Mouse (Mus musculus) cerebellum, adult (tissue): ENCODE measurements at regions not wholly inside any gene's neighbourhood (a gene's known extent, or its start where the extent isn't known, plus 50 kb on each side); places are given as distances from the start of the nearest gene placed in this dataset.
"Not testable (repeated sequence)": the region's sequence is repeated elsewhere in the genome, so short reads cannot be mapped to it uniquely, and the experiment has no call there.

Source experiments
- ATAC-seq: cut with Nextera tagmentation; 2 replicates; pipeline ENCODE4 v1.9.2; 2017; ENCODE audit warnings: mild to moderate bottlenecking, moderate library complexity, mixed read lengths; ENCODE audit not compliant: insufficient number of reproducible peaks, low FRiP score, low TSS enrichment

DNA sequence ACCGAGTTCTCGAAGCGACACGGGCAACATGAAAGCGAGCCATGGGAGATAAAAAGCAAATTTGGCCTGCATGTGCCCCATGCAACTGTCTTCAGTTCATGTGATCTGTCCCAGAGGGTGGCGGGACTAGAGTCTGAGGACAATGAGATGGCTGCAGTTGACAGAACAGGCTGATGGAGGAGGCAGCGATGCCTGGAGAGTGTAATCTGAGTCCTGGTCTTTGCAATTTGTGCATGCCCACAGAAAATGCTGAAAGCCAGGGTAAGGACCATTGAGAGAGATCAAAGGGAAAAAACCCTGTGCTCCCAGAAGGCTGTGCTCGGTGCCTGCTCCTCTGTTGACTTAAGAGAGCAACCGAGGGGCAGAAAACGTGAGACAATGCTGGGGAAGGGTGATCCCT lies 624.8 kb upstream of the BB014433 start:
- ATAC-seq, result no peak

DNA sequence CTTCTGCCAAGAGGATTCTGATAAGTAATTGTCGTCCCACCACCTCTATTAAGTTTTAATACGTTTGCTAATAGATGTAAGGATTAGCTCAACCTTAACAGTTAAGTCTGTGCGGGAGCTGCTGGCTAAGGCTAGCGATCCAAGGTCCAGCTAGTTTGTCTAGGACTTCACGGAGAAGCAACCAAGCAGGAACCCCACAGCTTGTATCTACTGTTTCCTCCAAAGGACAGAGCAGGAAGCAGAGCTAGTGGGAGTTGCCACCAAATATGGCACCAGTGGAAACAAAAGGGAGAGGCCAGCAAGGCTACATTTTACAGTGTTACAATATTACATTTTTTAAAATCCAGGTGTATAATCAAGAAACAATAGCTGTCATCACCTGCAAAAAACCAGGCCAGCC lies 624.4 kb upstream of the BB014433 start:
- ATAC-seq, result no peak

DNA sequence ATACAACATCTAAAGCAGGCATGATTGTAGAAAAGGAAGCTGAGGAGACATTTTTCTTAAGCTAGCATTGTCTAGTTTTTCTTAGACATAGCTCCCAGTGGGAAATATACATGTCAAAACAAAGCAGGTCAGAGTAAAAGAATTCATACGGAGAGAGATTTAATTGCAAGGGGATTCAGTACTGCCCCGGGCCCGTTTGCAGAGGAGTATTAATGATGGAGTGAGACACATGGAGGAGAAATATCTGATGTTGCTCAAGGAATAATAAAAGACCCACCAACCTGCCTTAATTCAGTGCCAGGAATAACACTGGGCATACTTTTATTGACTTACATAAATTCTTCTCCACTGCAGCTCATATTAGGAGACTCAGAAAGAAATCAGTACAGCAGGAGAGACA lies 623.6 kb upstream of the BB014433 start:
- ATAC-seq, result no peak

DNA sequence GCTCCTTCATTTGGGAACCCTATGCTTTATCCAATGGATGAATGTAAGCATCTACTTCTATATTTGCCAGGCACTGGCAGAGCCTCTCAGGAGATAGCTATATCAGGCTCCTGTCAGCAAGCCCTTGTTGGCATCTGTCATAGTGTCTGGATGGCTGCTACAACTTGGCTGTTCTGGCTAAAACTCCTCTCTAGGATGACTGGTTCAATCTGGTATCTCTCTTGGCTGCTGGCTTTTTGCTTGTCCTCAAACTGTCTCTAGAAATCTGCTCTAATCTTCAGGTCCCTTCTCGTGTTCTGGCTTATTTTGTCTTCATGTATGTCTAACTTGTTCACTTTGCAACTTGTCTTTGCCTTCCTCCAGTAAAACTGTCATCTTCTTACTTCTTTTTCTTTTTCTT lies 614.7 kb upstream of the BB014433 start:
- no peak for ATAC-seq

DNA sequence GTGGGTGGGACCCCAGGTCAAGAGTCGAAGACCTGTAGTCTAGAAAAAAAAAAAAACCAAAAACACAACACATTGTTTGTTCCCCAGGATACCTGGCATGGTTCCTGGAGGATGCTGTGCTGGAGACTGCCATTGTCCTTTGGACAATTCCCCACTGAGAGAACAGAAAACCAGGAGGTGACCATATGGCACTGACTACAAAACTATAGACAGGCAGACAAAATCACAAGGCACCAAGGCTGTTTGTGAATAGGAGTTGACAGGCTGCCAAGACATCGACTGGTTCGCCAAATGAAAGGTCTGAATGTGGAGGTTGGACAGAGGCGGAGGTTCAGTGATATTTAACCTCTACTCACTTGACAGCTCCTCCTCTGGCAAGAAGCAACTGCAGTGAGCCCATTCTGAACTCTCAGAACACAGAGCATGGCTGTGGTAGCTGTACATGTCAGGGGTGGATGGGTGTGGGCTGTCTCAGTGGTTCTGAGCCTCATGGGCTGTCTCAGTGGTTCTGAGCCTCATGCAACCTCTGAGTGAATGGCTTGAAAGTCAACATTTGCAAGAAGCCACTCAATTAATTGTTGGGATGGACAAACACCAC lies 589.0 kb upstream of the BB014433 start:
- peak; percentile 78 for ATAC-seq

DNA sequence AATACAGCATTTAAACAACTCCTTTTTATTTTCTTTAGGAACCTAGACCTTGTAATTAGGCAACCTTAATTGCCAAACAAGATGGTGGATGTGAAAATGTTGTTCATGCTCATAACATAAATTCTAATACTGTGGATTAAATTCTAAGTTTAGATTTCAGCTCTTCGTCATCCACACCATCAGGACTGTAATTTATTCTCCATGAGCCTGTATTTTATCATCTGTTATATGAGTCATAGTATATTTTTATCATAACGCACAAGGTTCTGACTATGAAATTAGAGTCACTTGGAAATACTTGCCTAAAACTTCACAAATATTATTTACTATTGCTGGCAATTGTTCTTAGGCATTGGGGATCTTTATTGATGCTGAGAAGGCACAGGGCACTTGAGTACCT lies 582.7 kb upstream of the BB014433 start:
- ATAC-seq, result no peak

DNA sequence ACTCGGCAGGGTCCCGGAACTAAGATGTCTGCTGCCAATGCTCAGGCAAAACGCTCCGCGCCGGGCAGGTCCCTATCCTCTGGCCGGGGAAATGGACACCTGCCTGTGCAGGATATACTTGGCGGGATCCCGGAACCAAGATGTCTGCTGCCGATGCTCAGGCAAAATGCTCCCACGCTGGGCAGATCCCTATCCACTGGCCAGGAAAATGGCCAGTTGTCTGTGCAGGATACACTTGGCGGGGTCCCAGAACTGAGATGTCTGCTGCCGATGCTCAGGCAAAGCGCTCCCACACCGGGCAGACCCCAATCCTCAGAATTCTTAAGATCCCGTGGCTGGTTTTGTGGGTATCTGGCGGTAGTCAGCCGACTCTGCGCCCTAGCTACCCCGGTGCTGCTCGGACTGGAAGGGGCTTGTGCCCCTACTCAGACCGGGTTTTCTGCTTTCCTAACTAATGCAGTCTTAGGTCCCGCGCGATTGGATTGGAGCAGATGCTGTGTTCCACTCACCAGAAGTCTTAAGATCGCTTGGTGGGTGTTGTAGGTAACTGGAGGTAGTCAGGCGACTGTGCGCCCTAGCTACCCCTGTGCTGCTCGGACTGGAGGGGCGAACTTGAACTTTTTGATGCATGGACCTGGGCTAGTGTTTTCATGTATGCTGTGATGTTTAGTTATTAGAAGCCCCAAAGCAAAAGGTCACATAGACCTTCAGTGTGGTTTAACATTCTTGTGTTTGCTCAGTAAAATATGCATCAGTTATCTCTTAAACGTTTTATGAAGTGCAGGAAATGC lies 577.9 kb upstream of the BB014433 start:
- ATAC-seq, result not testable (repeated sequence)

DNA sequence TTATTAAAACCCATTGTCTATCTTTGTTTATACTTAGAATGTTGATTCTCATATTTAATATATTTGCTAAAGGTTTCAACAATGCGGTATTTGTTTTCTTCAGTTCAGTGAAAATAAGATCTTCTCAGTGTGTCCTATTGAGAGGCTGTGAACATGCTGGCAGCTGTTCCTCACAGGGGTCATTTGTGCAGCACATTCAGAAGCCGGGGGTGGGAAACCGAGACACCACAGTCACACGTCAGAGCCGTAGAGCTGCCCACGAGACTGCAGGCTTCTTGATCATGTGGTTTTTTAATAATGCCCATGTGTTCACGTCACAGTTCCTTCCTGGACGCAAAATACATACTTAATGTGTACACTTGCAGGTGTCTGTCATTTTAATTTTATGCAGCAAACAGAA lies 564.3 kb upstream of the BB014433 start:
- no peak for ATAC-seq

DNA sequence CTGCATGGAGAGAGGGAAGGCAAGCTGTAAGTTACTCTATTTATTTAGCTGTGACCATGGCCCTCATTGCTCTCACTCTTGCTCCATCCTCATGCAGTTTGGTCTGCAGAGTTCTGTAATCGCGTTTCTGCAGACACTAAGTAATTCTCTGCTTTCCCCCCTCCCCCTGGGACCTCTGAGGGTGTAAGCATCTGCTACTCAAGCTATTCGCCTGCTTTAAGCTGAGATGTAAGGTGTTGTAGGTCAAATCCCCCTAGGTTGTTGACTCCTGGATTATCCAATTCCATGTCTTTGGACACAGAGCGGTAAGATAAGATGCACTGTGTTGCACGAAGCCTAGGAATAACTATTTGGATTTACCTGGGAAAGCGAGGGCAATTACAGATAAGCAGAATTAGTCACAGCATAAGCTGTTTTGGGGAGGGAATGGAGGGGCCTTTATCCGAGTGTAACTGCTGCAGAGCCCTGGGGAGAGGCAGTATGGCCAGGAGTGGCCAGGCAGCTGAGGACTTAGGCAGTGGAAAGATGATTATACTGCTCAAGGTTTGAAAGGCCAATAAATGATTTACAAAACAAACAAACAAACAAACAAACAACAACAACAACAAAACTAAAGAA lies 561.8 kb upstream of the BB014433 start:
- no peak for ATAC-seq

DNA sequence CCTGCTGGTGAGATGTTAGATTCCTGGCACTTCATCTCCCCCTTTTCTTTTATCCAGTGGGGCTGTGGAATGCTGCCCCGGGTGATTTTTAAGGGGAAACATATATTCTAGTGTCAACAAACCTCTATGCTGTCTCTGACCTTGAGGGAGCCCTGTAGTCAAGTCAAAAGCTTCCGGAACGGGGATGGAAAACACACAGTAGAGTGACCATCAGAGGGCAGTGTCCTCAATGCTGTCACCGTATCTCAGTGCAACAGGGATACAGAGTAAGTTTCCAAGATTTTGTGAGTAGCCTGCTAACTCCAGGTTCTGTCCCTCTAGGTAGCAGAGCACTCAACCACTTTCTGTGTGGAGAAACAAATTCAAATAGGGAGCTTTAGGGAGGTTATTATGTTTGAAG lies 555.7 kb upstream of the BB014433 start:
- no peak for ATAC-seq

DNA sequence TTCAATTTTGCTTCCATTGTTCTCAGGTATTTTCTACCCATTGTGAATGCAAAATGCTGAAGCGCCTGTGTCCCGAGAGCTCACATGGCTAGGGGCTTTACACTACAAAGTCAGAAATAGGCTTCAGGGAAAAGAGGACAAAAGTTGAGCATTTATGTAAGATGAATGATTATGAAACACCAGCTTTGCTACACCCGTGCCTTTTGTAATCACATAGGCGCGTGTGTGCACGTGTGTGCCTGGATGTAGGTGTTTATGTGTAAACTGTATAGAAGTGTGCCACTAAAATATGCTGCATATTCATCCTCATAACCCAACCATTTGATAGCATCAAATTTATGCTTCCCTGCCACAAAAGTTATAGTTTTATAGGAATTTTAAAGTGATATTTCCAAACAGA lies 547.2 kb upstream of the BB014433 start:
- ATAC-seq, result no peak

DNA sequence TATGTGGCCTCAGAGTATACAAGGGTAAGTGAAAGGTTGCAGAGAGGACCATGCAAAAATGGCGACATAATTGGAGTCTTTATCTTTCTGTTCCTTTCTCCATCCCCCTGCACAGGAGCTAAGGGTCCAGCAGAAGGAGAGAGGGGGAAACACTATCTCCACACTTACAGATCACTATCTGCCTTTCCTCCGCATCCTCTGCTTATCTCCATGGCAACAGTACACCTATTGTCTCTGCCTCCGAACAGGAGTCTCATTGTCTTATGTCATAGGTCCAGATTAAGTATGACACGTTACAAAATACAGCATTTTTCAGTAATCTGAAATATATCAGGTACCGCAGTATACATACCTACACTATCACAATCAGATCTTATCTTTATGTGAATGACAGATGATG lies 537.9 kb upstream of the BB014433 start:
- no peak for ATAC-seq

DNA sequence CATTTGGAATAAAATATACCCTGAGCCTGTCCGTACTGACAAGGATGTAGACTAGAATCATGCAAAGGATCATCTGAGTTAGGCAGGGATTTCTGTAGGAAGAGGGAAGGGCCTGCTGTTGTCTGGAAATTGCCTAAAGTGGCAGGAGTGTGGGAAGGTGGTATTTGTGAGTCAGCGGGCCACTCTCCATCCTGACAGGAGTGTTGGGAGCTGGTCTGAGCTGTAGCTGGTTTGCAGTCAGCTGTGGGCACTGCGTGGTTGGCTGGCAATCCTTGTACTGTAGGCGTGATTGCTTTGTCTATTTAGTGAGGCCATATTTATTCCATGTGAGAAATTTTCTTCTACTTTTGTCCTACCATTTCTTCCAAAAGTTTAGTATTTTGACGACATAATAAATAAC lies 524.2 kb upstream of the BB014433 start:
- ATAC-seq, result no peak

DNA sequence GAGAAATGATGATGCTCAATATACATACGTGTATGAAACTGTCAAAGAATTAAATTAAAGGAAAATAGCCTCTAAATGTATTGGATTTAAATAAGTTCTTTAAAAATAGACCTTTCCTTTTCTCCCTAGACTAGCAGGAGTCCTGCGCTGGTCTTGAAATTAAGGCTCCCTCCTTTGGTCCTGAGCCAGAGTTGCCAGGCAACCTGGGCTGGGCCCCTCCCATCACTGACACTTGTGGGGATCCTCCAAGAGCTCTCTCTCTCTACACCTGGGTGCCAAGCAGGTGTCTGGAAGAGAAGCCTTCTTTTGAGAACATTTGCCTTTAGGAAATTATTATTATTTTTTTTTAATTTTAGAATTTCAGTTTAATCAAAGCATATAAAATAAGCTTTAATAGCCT lies 521.9 kb upstream of the BB014433 start:
- no peak for ATAC-seq

DNA sequence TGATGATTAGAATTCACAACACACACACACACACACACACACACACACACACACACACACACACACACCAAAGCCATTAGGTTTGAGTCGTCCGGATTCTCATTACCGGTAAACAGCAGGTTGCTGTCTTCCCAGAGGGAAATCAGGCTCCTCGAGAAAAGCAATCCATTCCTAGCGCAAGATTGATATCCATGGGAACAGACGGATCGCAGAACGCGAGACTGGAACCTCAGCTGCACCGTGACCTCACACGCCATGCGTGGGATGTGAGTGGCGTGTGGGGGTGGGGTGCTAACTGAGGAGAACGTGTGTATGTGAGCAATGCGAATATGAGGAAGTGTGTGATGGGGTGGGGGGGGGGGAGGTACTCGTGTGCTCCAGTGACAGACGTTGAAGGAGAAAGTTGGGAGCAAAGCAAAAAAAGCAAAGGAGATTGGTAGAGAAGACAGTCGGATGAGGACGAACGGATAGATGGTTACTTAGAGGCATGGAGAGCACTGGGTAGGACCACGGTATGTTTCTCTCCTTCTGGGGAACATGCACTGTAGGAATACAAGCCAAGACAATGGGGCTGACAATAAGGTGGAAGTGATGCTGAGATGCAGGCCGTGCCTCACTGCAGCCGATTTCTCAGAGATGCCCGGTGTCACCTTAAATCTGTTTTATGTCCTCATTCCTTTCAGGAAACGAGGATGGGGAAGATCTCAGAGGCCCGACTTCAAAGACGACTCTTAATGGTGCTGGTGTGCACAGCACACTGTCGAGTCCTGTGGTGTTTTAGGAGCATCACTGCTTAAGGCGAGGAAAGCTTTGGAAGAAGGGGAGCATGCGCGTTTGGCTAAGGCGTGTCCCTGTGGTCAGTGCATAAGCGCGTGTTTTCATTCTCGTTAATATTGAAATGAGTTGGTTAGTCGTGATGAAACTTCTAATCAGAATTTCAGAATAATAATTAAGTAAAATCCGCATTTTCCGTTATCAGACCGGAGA lies 516.7 kb upstream of the BB014433 start:
- no peak for ATAC-seq

DNA sequence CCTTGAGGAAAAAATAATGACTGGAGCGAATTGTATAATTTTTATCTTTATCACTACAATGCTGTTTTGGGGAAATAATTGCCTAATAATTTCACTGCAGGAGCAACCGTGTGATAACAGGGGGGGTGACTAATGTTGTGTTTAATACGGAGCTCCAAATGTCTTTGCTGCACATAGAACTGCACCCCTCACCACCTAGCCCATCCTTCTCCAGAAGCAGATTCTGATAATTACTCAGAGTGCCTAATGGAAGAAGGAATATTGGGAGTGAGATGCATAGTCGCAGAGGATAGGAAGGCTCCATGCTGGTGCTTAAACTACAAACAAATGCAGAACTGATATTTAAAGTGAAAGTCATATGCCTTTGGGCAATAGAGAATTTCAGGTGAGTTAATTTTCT lies 486.1 kb upstream of the BB014433 start:
- no peak for ATAC-seq

DNA sequence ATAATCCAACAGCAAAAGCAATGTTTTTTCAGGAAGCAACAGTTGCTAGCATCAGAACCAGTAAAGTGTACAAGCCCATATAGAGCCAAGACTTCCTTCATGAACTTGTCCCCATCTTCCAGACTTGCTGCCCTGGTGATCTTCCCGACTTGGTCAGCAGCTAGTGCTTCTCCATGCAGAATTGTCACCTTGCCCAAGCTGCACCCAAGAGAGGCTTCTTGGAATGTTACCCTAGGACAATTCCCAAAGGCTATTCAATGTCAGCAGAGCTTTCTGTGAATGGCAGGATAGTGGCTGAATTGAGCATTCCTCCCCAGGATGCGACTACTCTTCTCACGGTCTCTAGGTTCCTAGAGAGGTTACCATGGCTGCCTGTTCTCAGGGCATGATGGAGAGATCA lies 479.6 kb upstream of the BB014433 start:
- no peak for ATAC-seq

DNA sequence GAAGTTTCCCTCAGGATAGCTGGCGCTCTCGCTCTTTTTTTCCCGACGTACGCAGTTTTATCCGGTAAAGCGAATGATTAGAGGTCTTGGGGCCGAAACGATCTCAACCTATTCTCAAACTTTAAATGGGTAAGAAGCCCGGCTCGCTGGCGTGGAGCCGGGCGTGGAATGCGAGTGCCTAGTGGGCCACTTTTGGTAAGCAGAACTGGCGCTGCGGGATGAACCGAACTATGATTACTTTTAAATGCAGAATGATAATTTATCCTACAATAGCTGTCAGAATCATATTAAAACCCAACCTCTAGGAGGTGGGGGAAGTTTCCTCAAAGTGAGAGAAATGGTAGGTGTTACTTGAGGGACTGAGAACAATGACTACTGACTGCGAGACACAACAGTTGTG lies 474.0 kb upstream of the BB014433 start:
- ATAC-seq, result not testable (repeated sequence)

DNA sequence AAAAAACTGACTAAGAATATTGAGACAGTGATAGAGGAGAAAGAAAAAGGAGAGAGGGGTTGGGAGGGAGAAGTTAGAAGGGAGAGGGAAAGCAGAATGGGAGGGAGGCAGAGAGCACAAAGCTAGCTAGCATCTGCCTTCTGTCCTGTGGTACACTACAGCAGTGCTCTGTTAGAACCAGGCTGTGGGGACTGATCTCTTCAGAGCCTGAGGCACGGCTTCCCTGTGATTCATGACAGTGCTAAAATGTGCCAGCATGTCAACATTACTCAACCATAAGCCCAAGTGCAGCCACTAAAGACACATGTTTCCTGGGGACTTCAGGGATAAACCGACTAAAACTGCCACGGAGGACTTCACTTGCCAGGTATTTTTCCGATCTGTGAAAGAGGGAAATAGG lies 455.1 kb upstream of the BB014433 start:
- no peak for ATAC-seq

DNA sequence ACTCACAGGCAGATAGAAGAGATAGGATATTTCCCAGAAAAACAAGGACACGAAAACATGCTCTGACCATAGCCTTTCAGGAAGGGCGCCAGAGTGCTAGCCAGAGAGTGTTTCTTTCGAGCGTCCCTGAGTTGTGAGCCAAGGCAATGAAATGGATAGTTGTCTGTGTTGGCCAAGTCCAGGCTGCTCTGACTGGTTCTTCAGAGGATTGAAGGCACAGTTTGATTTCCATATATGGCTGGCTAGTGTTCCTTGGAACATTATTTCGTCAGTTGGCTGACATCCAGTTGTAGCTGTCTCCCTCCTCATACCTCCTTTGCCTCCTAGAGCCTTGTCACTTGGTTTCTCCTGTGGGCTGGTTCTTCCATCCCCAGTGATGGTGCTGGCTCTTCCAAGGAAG lies 451.7 kb upstream of the BB014433 start:
- no peak for ATAC-seq

DNA sequence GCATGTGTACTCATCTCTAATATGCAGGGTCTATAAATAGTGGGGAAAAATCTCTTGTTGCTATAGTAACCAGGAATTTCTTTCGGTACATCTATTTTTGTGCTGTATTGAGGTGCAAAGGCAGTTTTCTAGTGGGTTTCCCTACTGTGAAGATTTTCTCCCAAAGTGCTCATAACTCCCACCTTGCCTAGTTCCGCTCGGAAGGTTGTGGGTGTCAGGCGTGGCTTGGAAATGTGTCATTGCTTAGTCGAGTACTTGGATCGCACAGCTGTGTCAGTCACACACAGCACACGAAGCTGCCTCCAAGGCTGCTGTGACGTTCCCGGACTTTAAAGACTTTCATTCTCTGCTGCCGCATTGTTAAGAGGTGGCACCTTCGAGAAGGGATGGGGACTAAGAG lies 450.4 kb upstream of the BB014433 start:
- ATAC-seq, result no peak
